Mouse (Mus musculus) mouse trophoblast stem cell (cell line): ENCODE measurements around the gene Osbpl11.
"Not testable (repeated sequence)": the region's sequence is repeated elsewhere in the genome, so short reads cannot be mapped to it uniquely, and the experiment has no call there.

Experiments
- in situ Hi-C, 2 experiments: fragments of 300-500 bp; cut with MseI, MboI; formaldehyde crosslinking; loops; 2 replicates in 1 of 2; 3 replicates in 1 of 2; pipeline ENCODE4 v1.15.1; 2025

Gene Osbpl11

GRCm38 (mm10) chr16:33184901-33185260, at the start of gene Osbpl11:
Osbpl11 (plus strand) TSS chr16:33185071.
- in situ Hi-C loops = no loop called here

- in situ Hi-C loops = no loop called here
These were observed 49.7 kb upstream of the Osbpl11 start for GRCm38 (mm10) chr16:33135167-33135566.

- in situ Hi-C loops = not testable (repeated sequence)
These were observed 45.8 kb upstream of the Osbpl11 start for GRCm38 (mm10) chr16:33139061-33139460.

- in situ Hi-C loops = no loop called here
These were observed 43.1 kb upstream of the Osbpl11 start for GRCm38 (mm10) chr16:33141758-33142280.

- in situ Hi-C loops = no loop called here
These were observed 41.4 kb upstream of the Osbpl11 start for GRCm38 (mm10) chr16:33143452-33143851.

- in situ Hi-C loops = no loop called here
These were observed 38.7 kb upstream of the Osbpl11 start for GRCm38 (mm10) chr16:33146185-33146584.

- in situ Hi-C loops = no loop called here
These were observed 36.7 kb upstream of the Osbpl11 start for GRCm38 (mm10) chr16:33148135-33148534.

GRCm38 (mm10) chr16:33150875-33151274, 34.0 kb upstream of the Osbpl11 start:
- in situ Hi-C loops = not testable (repeated sequence)

GRCm38 (mm10) chr16:33151558-33151957, 33.3 kb upstream of the Osbpl11 start:
- in situ Hi-C loops = no loop called here

GRCm38 (mm10) chr16:33154992-33155391, 29.9 kb upstream of the Osbpl11 start:
- in situ Hi-C loops = no loop called here

- in situ Hi-C loops = no loop called here
These were observed 26.9 kb upstream of the Osbpl11 start for GRCm38 (mm10) chr16:33158006-33158405.

GRCm38 (mm10) chr16:33158590-33159071, 26.2 kb upstream of the Osbpl11 start:
- in situ Hi-C loops = no loop called here

- in situ Hi-C loops = no loop called here
These were observed 25.5 kb upstream of the Osbpl11 start for GRCm38 (mm10) chr16:33159363-33159762.

- in situ Hi-C loops = no loop called here
These were observed 21.4 kb upstream of the Osbpl11 start for GRCm38 (mm10) chr16:33163330-33164090.

- in situ Hi-C loops = not testable (repeated sequence)
These were observed 18.6 kb upstream of the Osbpl11 start for GRCm38 (mm10) chr16:33166284-33166683.

- in situ Hi-C loops = no loop called here
These were observed 17.3 kb upstream of the Osbpl11 start for GRCm38 (mm10) chr16:33167537-33167936.

GRCm38 (mm10) chr16:33169471-33170034, 15.3 kb upstream of the Osbpl11 start:
- in situ Hi-C loops = no loop called here

GRCm38 (mm10) chr16:33170716-33171587, 13.9 kb upstream of the Osbpl11 start:
- in situ Hi-C loops = no loop called here

GRCm38 (mm10) chr16:33171800-33172199, 13.1 kb upstream of the Osbpl11 start:
- in situ Hi-C loops = no loop called here

- in situ Hi-C loops = no loop called here
These were observed 11.7 kb upstream of the Osbpl11 start for GRCm38 (mm10) chr16:33173151-33173550.

- in situ Hi-C loops = no loop called here
These were observed 10.2 kb upstream of the Osbpl11 start for GRCm38 (mm10) chr16:33174695-33175094.

- in situ Hi-C loops = not testable (repeated sequence)
These were observed 8.0 kb upstream of the Osbpl11 start for GRCm38 (mm10) chr16:33176831-33177230.
